Mouse (Mus musculus) limb, embryonic 14.5 days (tissue): ENCODE results near the gene Kank1. TPM values are rescaled to one million over a fixed set of nuclear protein-coding genes. Genes with fewer than 3 reads are reported as not detected.

Experiments used
- ATAC-seq: fragments of 200-750 bp; cut with Nextera tagmentation; 2 replicates; pipeline ENCODE4 v1.8.0; 2017; ENCODE audit warnings: low read depth, moderate number of reproducible peaks, moderate TSS enrichment; ENCODE audit not compliant: low FRiP score
- DNase-seq: peaks from one replicate; pipeline ENCODE4 v3.0.0-alpha.2; 2015; ENCODE audit warnings: low spot score
- H3K27ac ChIP-seq: fragments of 300-500 bp; sonication (generic); replicated peaks from 2 replicates; pipeline ENCODE4 v1.5.1; 2014; ENCODE audit warnings: low read depth, mild to moderate bottlenecking, low read length, moderate library complexity, mixed read lengths
- H3K27me3 ChIP-seq: fragments of 300-500 bp; sonication (generic); 2 replicates; pipeline ENCODE4 v1.6.1; 2014; ENCODE audit warnings: low read length, mixed read lengths; ENCODE audit not compliant: control insufficient read depth, insufficient read depth
- H3K36me3 ChIP-seq: fragments of 300-500 bp; sonication (generic); 2 replicates; pipeline ENCODE4 v1.6.1; 2014; ENCODE audit warnings: mild to moderate bottlenecking, low read length, moderate library complexity, mixed read lengths; ENCODE audit not compliant: control insufficient read depth, insufficient read depth
- H3K4me1 ChIP-seq: fragments of 300-500 bp; sonication (generic); 2 replicates; pipeline ENCODE4 v1.6.1; 2014; ENCODE audit warnings: antibody characterized with exemption, low read length, mixed read lengths; ENCODE audit not compliant: control insufficient read depth, insufficient read depth
- H3K4me2 ChIP-seq: fragments of 300-500 bp; sonication (generic); replicated peaks from 2 replicates; pipeline ENCODE4 v1.6.1; 2014; ENCODE audit warnings: low read depth, mild to moderate bottlenecking, low read length, moderate library complexity; ENCODE audit not compliant: severe bottlenecking
- H3K4me3 ChIP-seq: fragments of 300-500 bp; sonication (generic); replicated peaks from 2 replicates; pipeline ENCODE4 v1.5.1; 2014; ENCODE audit warnings: low read length
- H3K9ac ChIP-seq: fragments of 300-500 bp; sonication (generic); 2 replicates; pipeline ENCODE4 v1.6.1; 2014; ENCODE audit warnings: mild to moderate bottlenecking, low read depth, low read length, moderate library complexity; ENCODE audit not compliant: severe bottlenecking
- H3K9me3 ChIP-seq: fragments of 300-500 bp; sonication (generic); 2 replicates; pipeline ENCODE4 v1.6.1; 2016; ENCODE audit warnings: low read length; ENCODE audit not compliant: control insufficient read depth
- POLR2A ChIP-seq: fragments of 200-500 bp; IDR thresholded peaks from 2 replicates; pipeline ENCODE4 v1.8.0; 2012; ENCODE audit warnings: inconsistent platforms, mild to moderate bottlenecking, moderate library complexity, borderline replicate concordance; ENCODE audit not compliant: insufficient read depth, insufficient read length; ENCODE audit errors: extremely low read depth
- WGBS: fragments of 180-500 bp; shearing (Covaris S2); extraction: QIAGEN DNeasy Blood & Tissue Kit; methylation state at CpG from one replicate; pipeline ENCODE4 v1.1.7; 2014; 5-methylcytosine and 5-hydroxymethylcytosine counted together
- polyA plus RNA-seq, 2 experiments: library from polyadenylated mRNA; depleted of rRNA in 1 of 2; stranded (reverse) in 1 of 2; unstranded in 1 of 2; fragments of >200 nt; fragmentation: Nextera tagmentation in 1 of 2; extraction: Ambion mirVana in 1 of 2; gene quantifications; 2 replicates each; pipeline versions ENCODE4 v1.2.1 to v1.2.3; 2012 to 2014

Kank1 gene
- polyA plus RNA-seq, 2 experiments, result 26.0 to 38.2 TPM

DNA sequence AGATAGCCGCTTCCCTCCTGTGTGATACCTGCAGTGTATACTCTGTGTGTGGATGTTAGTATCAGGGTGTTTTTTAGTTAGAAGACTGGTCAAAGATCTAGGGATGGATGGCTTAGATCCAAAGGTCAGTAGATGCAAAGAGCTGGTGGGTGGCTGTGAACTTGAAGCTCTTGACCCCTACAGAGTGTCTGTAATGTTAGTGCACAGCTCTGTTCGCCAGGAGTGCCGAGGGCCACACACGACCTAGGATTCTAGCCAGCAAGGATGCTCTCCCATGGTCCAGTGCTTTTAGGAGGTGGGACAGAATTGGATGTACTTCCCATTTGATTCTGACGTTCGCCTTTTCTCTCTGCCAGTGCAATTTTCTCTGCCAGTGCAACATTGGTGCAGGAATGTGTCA is 201.5 kb downstream of the Kank1 start:
- Histone ChIP-seq H3K9ac (no peak overlapping the region), H3K4me2 (no peak overlapping the region), H3K4me1 (peaks cover 13% of the 10 kb centered on the region; the same call in 1 of the 2 replicates), H3K27ac (no peak overlapping the region), H3K27me3 (no peaks in the 10 kb centered on the region), H3K9me3 (no peaks in the 10 kb centered on the region), H3K36me3 (peaks cover 7% of the 10 kb centered on the region), H3K4me3 (no peak overlapping the region)
- ATAC-seq (no peak), DNase-seq (no peak)
- WGBS, result 88% methylated on average over 6 of the region's 6 CpGs
- TF ChIP-seq POLR2A, result no peak

DNA sequence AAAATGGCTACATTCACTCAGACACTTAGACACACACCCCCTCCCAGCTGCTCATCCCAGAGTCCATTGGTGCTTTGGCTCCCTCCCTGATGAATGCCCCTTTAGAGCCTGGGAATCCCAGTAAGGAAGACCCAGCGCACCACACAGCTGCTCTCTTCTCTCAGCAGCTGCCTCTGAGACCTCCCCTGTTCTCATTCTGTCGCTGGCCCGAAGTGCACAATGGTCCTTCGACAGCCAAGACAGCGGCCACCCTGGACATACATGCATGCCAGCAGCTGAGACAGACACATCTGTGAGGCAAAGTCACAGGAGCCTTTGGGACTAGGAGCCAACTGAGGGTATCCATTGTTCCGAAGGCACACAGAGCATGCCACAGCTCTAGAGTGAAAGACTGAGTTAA is 203.0 kb downstream of the Kank1 start:
- Histone ChIP-seq H3K9me3 (no peaks in the 10 kb centered on the region), H3K27me3 (no peaks in the 10 kb centered on the region), H3K4me3 (no peak overlapping the region), H3K27ac (no peak overlapping the region), H3K4me1 (peaks cover 7% of the 10 kb centered on the region; the same call in 1 of the 2 replicates), H3K9ac (no peak overlapping the region), H3K4me2 (no peak overlapping the region), H3K36me3 (no peaks in the 10 kb centered on the region)
- DNase-seq, result peak; percentile 55
- WGBS, result 77% methylated on average over 6 of the region's 6 CpGs
- peak; percentile 66; the same call in 1 of the 2 replicates for ATAC-seq
- TF ChIP-seq POLR2A, result no peak

DNA sequence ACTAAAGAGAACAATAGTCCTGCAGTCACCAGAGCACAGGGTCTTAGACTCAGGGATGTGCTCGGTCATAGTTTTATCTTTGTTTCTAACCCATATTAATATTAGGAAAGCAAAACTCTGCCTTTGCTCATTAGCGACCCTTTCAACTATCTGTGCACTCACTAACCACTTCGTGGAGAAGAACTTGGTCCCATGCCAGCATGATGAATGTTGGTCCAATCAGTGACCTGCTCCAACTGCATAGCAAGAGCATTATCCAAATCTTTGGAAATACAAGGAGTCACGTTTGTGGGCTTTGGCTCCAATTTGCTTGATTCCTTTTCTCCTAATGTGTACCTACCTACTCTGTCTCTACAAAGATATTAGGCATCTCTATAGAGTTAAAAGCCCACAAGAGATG is 204.0 kb downstream of the Kank1 start:
- Histone ChIP-seq H3K27me3 (no peaks in the 10 kb centered on the region), H3K9ac (no peak overlapping the region), H3K27ac (no peak overlapping the region), H3K4me3 (no peak overlapping the region), H3K4me1 (no peaks in the 10 kb centered on the region), H3K9me3 (no peaks in the 10 kb centered on the region), H3K36me3 (no peaks in the 10 kb centered on the region), H3K4me2 (no peak overlapping the region)
- 86% methylated on average over 4 of the region's 4 CpGs for WGBS
- ATAC-seq (no peak), DNase-seq (no peak)
- no peak for TF ChIP-seq POLR2A

DNA sequence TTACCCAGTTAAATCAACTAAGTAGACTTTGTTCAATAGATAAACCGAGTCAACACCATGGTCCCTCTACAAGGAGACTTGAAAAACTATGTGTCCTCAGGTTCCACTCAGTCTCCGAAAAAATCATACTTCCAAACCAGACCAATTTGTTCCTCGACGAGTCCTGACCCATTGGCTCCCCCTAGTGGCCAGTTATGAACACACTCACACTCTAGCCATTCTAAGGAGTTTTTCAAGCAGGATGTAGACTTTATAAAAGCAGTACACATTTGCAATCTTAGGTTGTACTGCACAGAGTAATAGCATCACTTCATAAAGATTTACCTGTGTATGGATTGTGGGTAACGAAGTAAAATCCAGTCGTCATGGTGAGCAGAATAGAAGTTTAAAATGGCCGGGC is 208.3 kb downstream of the Kank1 start:
- no peak overlapping the region for H3K9ac ChIP-seq
- H3K27ac ChIP-seq, result no peak overlapping the region
- 21% methylated on average over 7 of the region's 7 CpGs for WGBS
- no peak overlapping the region for H3K4me2 ChIP-seq
- TF ChIP-seq POLR2A, result no peak
- peak; percentile 76 for ATAC-seq
- no peaks in the 10 kb centered on the region for H3K36me3 ChIP-seq
- H3K4me1 ChIP-seq, result no peaks in the 10 kb centered on the region
- H3K4me3 ChIP-seq, result no peak overlapping the region
- H3K27me3 ChIP-seq, result no peaks in the 10 kb centered on the region
- no peaks in the 10 kb centered on the region for H3K9me3 ChIP-seq
- peak; percentile 81 for DNase-seq

DNA sequence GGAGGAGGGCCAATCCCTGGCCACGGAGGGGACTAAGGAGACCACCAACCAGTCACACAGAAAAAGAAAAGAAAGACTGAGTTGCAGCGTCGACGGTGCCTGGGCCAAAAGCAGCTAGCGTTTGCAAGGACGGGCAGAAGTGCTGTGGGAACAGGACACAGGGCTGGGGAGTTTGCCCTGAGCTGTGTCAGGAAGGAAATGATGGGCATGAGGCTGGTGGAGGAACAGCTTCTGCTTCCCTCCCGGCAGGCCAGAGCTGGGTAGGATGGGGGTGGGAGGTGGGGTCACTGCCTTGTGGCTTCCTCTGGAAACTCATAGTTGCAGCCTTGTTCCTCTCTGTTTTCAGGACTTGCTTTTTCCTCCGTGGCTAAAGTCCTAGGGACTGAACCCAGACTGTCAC is 209.1 kb downstream of the Kank1 start:
- DNase-seq (no peak), ATAC-seq (no peak)
- WGBS, result 63% methylated on average over 8 of the region's 8 CpGs
- Histone ChIP-seq H3K4me2 (no peak overlapping the region), H3K4me1 (no peaks in the 10 kb centered on the region), H3K27ac (no peak overlapping the region), H3K36me3 (no peaks in the 10 kb centered on the region), H3K9me3 (no peaks in the 10 kb centered on the region), H3K27me3 (no peaks in the 10 kb centered on the region), H3K9ac (no peak overlapping the region), H3K4me3 (no peak overlapping the region)
- no peak for TF ChIP-seq POLR2A

DNA sequence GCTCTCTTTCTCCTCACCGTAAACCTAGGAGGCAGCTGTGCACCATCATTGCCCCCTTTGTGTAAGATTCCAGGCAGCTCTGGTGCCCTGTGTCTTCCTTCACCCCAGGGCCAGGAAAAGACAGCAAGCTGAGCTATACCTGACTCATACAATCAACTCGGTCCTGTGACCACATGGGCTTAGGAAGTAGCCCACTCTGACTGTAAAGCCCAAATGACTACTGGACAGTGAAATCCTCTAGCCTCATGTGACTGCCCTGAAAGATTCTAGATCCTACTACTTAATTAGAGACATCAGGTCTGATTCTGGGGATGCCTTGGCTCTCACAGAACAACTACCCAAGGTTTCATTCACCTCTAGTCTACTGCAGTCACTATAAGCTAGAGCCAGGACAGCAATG is 209.9 kb downstream of the Kank1 start:
- no peak for ATAC-seq
- Histone ChIP-seq H3K27me3 (no peaks in the 10 kb centered on the region), H3K4me2 (no peak overlapping the region), H3K9ac (no peak overlapping the region), H3K4me1 (no peaks in the 10 kb centered on the region), H3K36me3 (no peaks in the 10 kb centered on the region), H3K27ac (no peak overlapping the region), H3K4me3 (no peak overlapping the region), H3K9me3 (no peaks in the 10 kb centered on the region)
- whole genome bisulfite sequencing, result 76% methylated on average over 2 of the region's 2 CpGs
- no peak for TF ChIP-seq POLR2A
- DNase-seq, result no peak
